Mouse (Mus musculus): ENCODE measurements around the gene Olfr1315-ps1.

DNA sequence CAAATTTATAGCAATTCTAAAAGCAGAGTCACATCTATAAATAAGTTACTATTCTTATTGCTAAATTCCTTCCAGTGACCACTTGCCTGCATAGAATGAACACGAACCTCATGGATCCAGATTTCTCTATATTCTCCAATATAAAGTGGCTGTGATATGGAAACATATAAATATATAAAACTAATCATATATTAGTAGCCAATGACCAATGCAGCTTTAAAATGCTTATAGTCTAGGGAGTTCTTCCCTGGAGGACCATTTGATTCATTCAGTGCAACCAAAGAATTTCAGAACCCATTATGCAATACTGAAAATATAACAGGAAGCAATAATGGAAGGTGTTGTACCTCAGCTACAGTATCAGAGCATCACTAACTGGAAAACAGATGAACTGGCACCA is at the start of gene Olfr1315-ps1:
- TF ChIP-seq POLR2A (IDR thresholded peaks at IDR 0.05; ENCODE audit: extremely low read depth, insufficient read depth, low read length) (no peak), CTCF (IDR thresholded peaks at IDR 0.05; ENCODE audit: low read depth, low read length) (no peak)

Measured in liver, adult 2 months (tissue).